Mouse (Mus musculus) adipose tissue, adult 10 weeks (tissue): ENCODE results near the gene H2afj. TPM values are rescaled to one million over a fixed set of nuclear protein-coding genes. Genes with fewer than 3 reads are reported as not detected.

Experiments used
- polyA plus RNA-seq: library from polyadenylated mRNA; stranded (reverse); fragments of 350-450 nt; fragmentation: Illumina TruSeq; extraction: RNeasy Lipid Tissue Mini Kit (QIAGEN cat#74804); gene quantifications from one replicate; pipeline ENCODE4 v1.2.3, GENCODE M21; 2014; ENCODE audit warnings: low read depth, low replicate concordance

Gene H2afj
- 60.8 TPM for polyA plus RNA-seq

GRCm38 (mm10) chr6:136808014-136808417 lies at the start of gene H2afj:
H2afj (plus strand) TSS chr6:136808244.

GRCm38 (mm10) chr6:136781377-136781986 lies 26.6 kb upstream of the H2afj start, which contains the start of gene Gucy2c:
Gucy2c (minus strand) TSS chr6:136781765.

GRCm38 (mm10) chr6:136803739-136804633 lies 4.1 kb upstream of the H2afj start, which contains the start of gene Hist4h4:
Hist4h4 (minus strand) TSS chr6:136804415.

GRCm38 (mm10) chr6:136827516-136827880 lies 19.5 kb downstream of the H2afj start, which contains the start of gene BC049715:
BC049715 (plus strand) TSS chr6:136827626.

GRCm38 (mm10) chr6:136827881-136828561 lies 20.0 kb downstream of the H2afj start, which contains the start of gene Wbp11:
Wbp11 (minus strand) TSS chr6:136828233.

GRCm38 (mm10) chr6:136835352-136835751 lies 27.3 kb downstream of the H2afj start, which contains the start of gene Smco3:
Smco3 (minus strand) TSS chr6:136835452.

GRCm38 (mm10) chr6:136857186-136857872 lies 49.3 kb downstream of the H2afj start, which contains the start of gene Art4:
Art4 (minus strand) TSS chr6:136857733.

Other genes with a start within 250 kb of the H2afj start
- 31.6 TPM for gene Plbd1, start 146.3 kb upstream of the H2afj start, polyA plus RNA-seq
- gene Gucy2c, start 26.5 kb upstream of the H2afj start, polyA plus RNA-seq: 0.10 TPM
- gene Hist4h4, start 3.8 kb upstream of the H2afj start, polyA plus RNA-seq: 0.36 TPM
- 6.3 TPM for gene BC049715, start 19.4 kb downstream of the H2afj start, polyA plus RNA-seq
- gene Wbp11, start 20.0 kb downstream of the H2afj start, polyA plus RNA-seq: 47.5 TPM
- gene Smco3, start 27.2 kb downstream of the H2afj start, polyA plus RNA-seq: not detected
- gene Art4, start 49.5 kb downstream of the H2afj start, polyA plus RNA-seq: 15.3 TPM
- gene Mgp, start 67.6 kb downstream of the H2afj start, polyA plus RNA-seq: 657 TPM
- not detected for gene Erp27, start 113.9 kb downstream of the H2afj start, polyA plus RNA-seq
- not detected for gene Pde6h, start 115.6 kb downstream of the H2afj start, polyA plus RNA-seq
- gene Arhgdib, start 133.7 kb downstream of the H2afj start, polyA plus RNA-seq: 56.7 TPM